Mouse (Mus musculus): Measurements from ENCODE around the gene Heg1.
A peak's percentile ranks its signal among the peaks of the same experiment; 100 is the strongest.

Gene Heg1

GRCm38 (mm10) chr16:33684162-33684702, at the start of gene Heg1:
Gene Heg1, plus strand, starts transcription at chr16:33684370.
- peak; percentile 56 for DNase-seq

- DNase-seq: peak; percentile 9
Measured at GRCm38 (mm10) chr16:33635836-33636595, 48.2 kb upstream of the Heg1 start.

GRCm38 (mm10) chr16:33641779-33642178, 42.4 kb upstream of the Heg1 start:
- no peak for DNase-seq

GRCm38 (mm10) chr16:33653116-33653515, 31.1 kb upstream of the Heg1 start:
- no peak for DNase-seq

GRCm38 (mm10) chr16:33655443-33655842, 28.7 kb upstream of the Heg1 start:
- no peak for DNase-seq

- no peak for DNase-seq
Measured at GRCm38 (mm10) chr16:33657191-33657590, 27.0 kb upstream of the Heg1 start.

- DNase-seq: no peak
Measured at GRCm38 (mm10) chr16:33658121-33658520, 26.0 kb upstream of the Heg1 start.

- no peak for DNase-seq
Measured at GRCm38 (mm10) chr16:33659521-33659920, 24.6 kb upstream of the Heg1 start.

- DNase-seq: no peak
Measured at GRCm38 (mm10) chr16:33660125-33660524, 24.0 kb upstream of the Heg1 start.

- DNase-seq: no peak
Measured at GRCm38 (mm10) chr16:33662841-33663240, 21.3 kb upstream of the Heg1 start.

- DNase-seq: no peak
Measured at GRCm38 (mm10) chr16:33666226-33666625, 17.9 kb upstream of the Heg1 start.

- no peak for DNase-seq
Measured at GRCm38 (mm10) chr16:33666985-33667538, 17.1 kb upstream of the Heg1 start.

GRCm38 (mm10) chr16:33668448-33668847, 15.7 kb upstream of the Heg1 start:
- no peak for DNase-seq

GRCm38 (mm10) chr16:33669072-33669471, 15.1 kb upstream of the Heg1 start:
- no peak for DNase-seq

- no peak for DNase-seq
Measured at GRCm38 (mm10) chr16:33670340-33670739, 13.8 kb upstream of the Heg1 start.

- DNase-seq: no peak
Measured at GRCm38 (mm10) chr16:33670933-33671332, 13.2 kb upstream of the Heg1 start.

GRCm38 (mm10) chr16:33672188-33672587, 12.0 kb upstream of the Heg1 start:
- no peak for DNase-seq

GRCm38 (mm10) chr16:33672643-33673042, 11.5 kb upstream of the Heg1 start:
- DNase-seq: no peak

- no peak for DNase-seq
Measured at GRCm38 (mm10) chr16:33673530-33674109, 10.6 kb upstream of the Heg1 start.

GRCm38 (mm10) chr16:33675151-33675847, 8.9 kb upstream of the Heg1 start:
- no peak for DNase-seq

GRCm38 (mm10) chr16:33675848-33676184, 8.4 kb upstream of the Heg1 start:
- DNase-seq: no peak

- no peak for DNase-seq
Measured at GRCm38 (mm10) chr16:33676347-33677312, 7.5 kb upstream of the Heg1 start.

All from right cerebral cortex, postnatal 14 days (tissue).